Mouse (Mus musculus): Measurements from ENCODE around the gene Hck. TPM values are rescaled to one million over a fixed set of nuclear protein-coding genes. Genes with fewer than 3 reads are reported as not detected.

Gene Hck
- total RNA-seq, 2 experiments from 2014 or later, result 1.6 to 2.2 TPM

GRCm38 (mm10) chr2:153090551-153091165, 17.6 kb upstream of the Hck start:
- no peak for DNase-seq

- no peak for DNase-seq
Observed at GRCm38 (mm10) chr2:153107046-153107766, 1.1 kb upstream of the Hck start.

GRCm38 (mm10) chr2:153107802-153108201, 466 bp upstream of the Hck start:
- no peak for DNase-seq

GRCm38 (mm10) chr2:153109596-153109995, 1.3 kb downstream of the Hck start:
- DNase-seq, result no peak

- no peak for DNase-seq
Observed at GRCm38 (mm10) chr2:153111298-153111697, 3.0 kb downstream of the Hck start.

- no peak for DNase-seq
Observed at GRCm38 (mm10) chr2:153115679-153116081, 7.4 kb downstream of the Hck start.

GRCm38 (mm10) chr2:153117051-153117486, 8.8 kb downstream of the Hck start:
- no peak for DNase-seq

- DNase-seq, result no peak
Observed at GRCm38 (mm10) chr2:153119488-153119887, 11.2 kb downstream of the Hck start.

GRCm38 (mm10) chr2:153120126-153120525, 11.9 kb downstream of the Hck start:
- no peak for DNase-seq

GRCm38 (mm10) chr2:153121821-153122615, 13.8 kb downstream of the Hck start:
- no peak for DNase-seq

- no peak for DNase-seq
Observed at GRCm38 (mm10) chr2:153122701-153123100, 14.4 kb downstream of the Hck start.

GRCm38 (mm10) chr2:153125875-153126274, 17.6 kb downstream of the Hck start:
- DNase-seq, result no peak

- DNase-seq, result no peak
Observed at GRCm38 (mm10) chr2:153131019-153131418, 22.8 kb downstream of the Hck start.

GRCm38 (mm10) chr2:153134237-153134636, 26.0 kb downstream of the Hck start:
- no peak for DNase-seq

- no peak for DNase-seq
Observed at GRCm38 (mm10) chr2:153136211-153136610, 27.9 kb downstream of the Hck start.

GRCm38 (mm10) chr2:153139158-153139557, 30.9 kb downstream of the Hck start:
- DNase-seq, result no peak

- DNase-seq, result peak in 1 of 2 experiments; percentile 17
Observed at GRCm38 (mm10) chr2:153139996-153140613, 31.8 kb downstream of the Hck start.

- DNase-seq, result peak in 1 of 2 experiments; percentile 55
Observed at GRCm38 (mm10) chr2:153142620-153143199, 34.4 kb downstream of the Hck start.

GRCm38 (mm10) chr2:153145346-153145745, 37.1 kb downstream of the Hck start:
- no peak for DNase-seq

- DNase-seq, result no peak
Observed at GRCm38 (mm10) chr2:153147236-153147635, 39.0 kb downstream of the Hck start.

- peak; percentile 54 to 62 for DNase-seq
Observed at GRCm38 (mm10) chr2:153147715-153148114, 39.4 kb downstream of the Hck start.

GRCm38 (mm10) chr2:153149742-153150141, 41.5 kb downstream of the Hck start:
- no peak for DNase-seq
